Mouse (Mus musculus): ENCODE measurements around the gene Tbl1x. TPM values are rescaled to one million over a fixed set of nuclear protein-coding genes. Genes with fewer than 3 reads are reported as not detected.
A peak's percentile ranks its signal among the peaks of the same experiment; 100 is the strongest.
"Not testable (repeated sequence)": the region's sequence is repeated elsewhere in the genome, so short reads cannot be mapped to it uniquely, and the experiment has no call there.

Gene Tbl1x
- polyA plus RNA-seq, 1 experiment from 2014 or later, result 66.1 TPM

DNA sequence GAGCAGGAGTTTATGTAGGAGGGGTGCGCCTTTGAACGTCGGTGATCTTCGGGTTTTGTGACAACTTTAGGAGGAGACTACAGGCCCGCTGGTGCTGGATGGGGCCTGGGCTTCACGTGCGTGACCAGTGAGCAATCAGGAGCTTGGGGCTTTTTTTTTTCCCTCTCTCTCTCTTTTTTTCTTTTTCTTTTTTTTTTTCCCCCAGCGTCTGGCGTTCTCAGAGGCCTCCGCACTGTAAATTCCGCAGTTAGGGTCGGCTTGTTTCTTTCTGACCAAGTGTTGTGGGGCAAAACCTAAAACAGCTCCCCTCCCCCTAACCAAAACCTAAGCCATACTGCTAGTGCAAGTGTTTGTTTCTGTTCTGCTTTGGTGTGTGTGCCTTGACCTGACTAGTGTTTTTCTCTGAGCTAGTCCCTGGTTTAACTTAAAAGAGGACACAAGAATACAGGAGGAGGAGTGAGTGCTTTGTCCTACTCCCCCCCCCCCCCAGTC lies 1.2 kb downstream of the Tbl1x start:
- 21% methylated on average over 12 of the region's 12 CpGs for WGBS

DNA sequence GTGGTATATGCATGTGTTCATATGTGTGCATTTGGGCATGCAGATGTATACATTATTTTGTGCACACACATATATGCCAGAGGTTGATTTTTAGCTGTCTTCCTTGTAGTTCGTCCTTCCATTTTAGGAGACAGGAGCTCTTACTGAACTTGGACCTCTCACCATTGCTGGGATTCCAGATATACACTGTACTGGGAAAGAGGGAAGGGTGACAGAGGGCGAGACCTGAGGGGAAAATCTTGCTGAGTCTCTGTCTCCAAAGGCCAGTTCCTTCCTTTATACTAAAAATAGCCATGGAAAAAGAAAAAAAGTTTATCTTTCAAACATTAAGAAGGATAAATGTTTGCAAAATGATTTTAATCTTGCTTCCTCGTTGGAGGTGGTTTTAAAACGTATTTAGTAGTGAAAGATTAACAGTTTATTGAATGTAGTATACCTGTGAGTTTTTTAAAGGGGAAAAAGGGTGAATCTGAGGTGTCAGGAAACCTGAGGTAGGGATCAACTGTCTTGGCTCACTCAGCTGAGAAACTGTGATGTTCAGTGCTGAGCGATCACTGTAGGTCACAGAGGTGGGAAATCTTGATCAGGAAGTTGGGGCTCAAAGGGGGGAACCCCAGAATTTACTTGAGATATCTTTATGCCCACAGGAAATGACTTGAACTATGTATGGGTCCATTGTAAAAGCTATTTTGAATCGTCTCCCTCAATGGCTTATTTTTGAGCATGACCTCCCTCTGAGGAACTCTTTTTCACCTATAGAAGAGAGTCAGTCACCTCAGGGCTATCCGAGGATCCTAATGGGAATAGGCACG lies 6.7 kb downstream of the Tbl1x start:
- H3K27ac ChIP-seq, result no peak overlapping the region
- no peak overlapping the region for H3K4me2 ChIP-seq (replicated peaks)
- H3K4me1 ChIP-seq (replicated peaks), result 0 out of 2 replicates have a peak, but pooled peaks cover 3% of the 10 kb centered on the region
- peak; percentile 62; the same call in 1 of the 2 replicates for ATAC-seq
- no peak overlapping the region for H3K4me3 ChIP-seq (replicated peaks)
- WGBS, result 36% methylated on average over 8 of the region's 8 CpGs
- no peaks in the 10 kb centered on the region for H3K9me3 ChIP-seq
- H3K27me3 ChIP-seq (replicated peaks), result no peaks in the 10 kb centered on the region
- no peak overlapping the region for H3K9ac ChIP-seq
- H3K36me3 ChIP-seq, result no peaks in the 10 kb centered on the region

More for the DNA sequence above, 1.2 kb downstream of the Tbl1x start:
- peak overlapping the region; percentile 64 for H3K9ac ChIP-seq
- H3K27me3 ChIP-seq (replicated peaks), result no peaks in the 10 kb centered on the region
- no peaks in the 10 kb centered on the region for H3K36me3 ChIP-seq
- ATAC-seq, result no peak
- peak overlapping the region; percentile 54 for H3K4me2 ChIP-seq (replicated peaks)
- no peaks in the 10 kb centered on the region for H3K4me1 ChIP-seq (replicated peaks)
- peak overlapping the region; percentile 60 for H3K4me3 ChIP-seq (replicated peaks)
- H3K9me3 ChIP-seq, result no peaks in the 10 kb centered on the region
- peak overlapping the region; percentile 93 for H3K27ac ChIP-seq

DNA sequence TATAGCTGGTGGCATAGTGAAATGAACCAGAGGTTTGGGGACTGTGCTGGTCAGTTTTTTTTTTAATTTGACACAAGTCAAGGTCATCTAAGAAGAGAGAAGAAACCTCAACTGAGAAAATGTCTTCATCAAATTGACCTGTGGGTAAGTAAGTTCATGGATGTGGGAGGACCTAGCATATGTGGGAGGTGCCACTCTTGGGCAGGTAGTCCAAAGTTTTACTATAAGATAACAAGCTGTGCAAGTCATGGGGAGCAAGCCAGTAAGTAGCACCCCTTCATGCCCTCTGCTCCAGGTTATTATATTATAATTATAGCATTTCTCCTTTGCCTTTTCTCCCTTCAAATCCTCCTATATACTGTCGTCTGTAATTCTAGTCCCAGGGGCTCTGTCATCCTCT lies 8.1 kb downstream of the Tbl1x start:
- ATAC-seq, result no peak
- no peaks in the 10 kb centered on the region for H3K27me3 ChIP-seq (replicated peaks)
- no peak overlapping the region for H3K4me2 ChIP-seq (replicated peaks)
- WGBS, result 69% methylated on average over 1 of the region's 1 CpGs
- H3K9ac ChIP-seq, result no peak overlapping the region
- H3K36me3 ChIP-seq, result no peaks in the 10 kb centered on the region
- no peaks in the 10 kb centered on the region for H3K9me3 ChIP-seq
- no peak overlapping the region for H3K27ac ChIP-seq
- H3K4me1 ChIP-seq (replicated peaks), result 0 out of 2 replicates have a peak, but pooled peaks cover 3% of the 10 kb centered on the region
- H3K4me3 ChIP-seq (replicated peaks), result no peak overlapping the region

DNA sequence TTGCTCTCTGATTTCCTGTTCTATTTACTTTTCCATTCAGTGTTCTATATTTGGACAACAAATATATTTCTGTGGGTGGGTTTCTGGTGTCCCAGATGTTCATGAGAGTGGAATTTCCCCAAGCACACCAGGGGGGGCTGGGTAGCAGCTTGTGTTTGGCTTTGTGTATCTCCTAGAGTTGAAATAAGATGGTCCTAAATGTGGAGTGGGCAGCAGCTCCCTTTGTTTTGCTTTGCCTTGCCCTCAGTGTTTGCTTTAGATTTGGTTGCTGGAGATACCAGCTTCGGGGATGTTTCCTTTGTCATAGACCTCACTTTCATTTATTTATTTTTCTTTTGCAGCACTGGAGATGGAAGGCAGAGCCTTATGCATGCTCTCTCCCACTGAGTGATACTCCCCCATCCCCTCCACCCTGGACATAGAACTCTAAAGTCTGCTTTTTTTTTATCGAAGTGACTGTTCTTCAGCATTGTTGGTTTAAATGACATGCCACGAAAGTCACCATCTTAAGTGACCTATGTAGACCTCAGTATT lies 12.1 kb downstream of the Tbl1x start:
- Histone ChIP-seq H3K9me3 (no peaks in the 10 kb centered on the region), H3K27me3 (replicated peaks) (no peaks in the 10 kb centered on the region), H3K27ac (no peak overlapping the region), H3K36me3 (no peaks in the 10 kb centered on the region), H3K4me1 (replicated peaks) (no peaks in the 10 kb centered on the region), H3K4me3 (replicated peaks) (no peak overlapping the region), H3K4me2 (replicated peaks) (no peak overlapping the region), H3K9ac (no peak overlapping the region)
- ATAC-seq, result no peak
- WGBS, result 38% methylated on average over 3 of the region's 3 CpGs

DNA sequence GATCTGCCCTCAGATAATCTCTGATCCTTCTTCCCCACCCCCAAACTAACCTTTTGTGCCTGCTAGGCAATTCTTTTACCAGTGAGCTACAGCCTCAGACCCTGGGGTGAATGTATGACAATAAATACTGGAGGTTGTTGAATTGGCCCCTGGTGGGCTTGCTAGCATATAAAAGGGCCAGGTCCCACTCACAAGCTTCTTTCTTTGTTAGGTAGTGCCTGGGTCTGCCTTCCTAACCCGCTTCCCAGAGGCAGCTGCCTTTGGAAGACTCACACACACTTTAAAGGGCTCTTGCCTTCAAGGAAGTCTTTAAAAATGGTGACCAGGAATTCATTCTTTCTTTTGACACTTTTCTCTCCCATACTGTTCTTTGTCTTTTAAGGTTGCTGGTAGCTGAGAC lies 14.4 kb downstream of the Tbl1x start:
- H3K4me1 ChIP-seq (replicated peaks), result no peaks in the 10 kb centered on the region
- no peak overlapping the region for H3K9ac ChIP-seq
- no peaks in the 10 kb centered on the region for H3K27me3 ChIP-seq (replicated peaks)
- no peak for ATAC-seq
- no peak overlapping the region for H3K27ac ChIP-seq
- H3K36me3 ChIP-seq, result no peaks in the 10 kb centered on the region
- no peak overlapping the region for H3K4me3 ChIP-seq (replicated peaks)
- no peak overlapping the region for H3K4me2 ChIP-seq (replicated peaks)
- WGBS, result 48% methylated on average over 1 of the region's 1 CpGs
- H3K9me3 ChIP-seq, result no peaks in the 10 kb centered on the region

DNA sequence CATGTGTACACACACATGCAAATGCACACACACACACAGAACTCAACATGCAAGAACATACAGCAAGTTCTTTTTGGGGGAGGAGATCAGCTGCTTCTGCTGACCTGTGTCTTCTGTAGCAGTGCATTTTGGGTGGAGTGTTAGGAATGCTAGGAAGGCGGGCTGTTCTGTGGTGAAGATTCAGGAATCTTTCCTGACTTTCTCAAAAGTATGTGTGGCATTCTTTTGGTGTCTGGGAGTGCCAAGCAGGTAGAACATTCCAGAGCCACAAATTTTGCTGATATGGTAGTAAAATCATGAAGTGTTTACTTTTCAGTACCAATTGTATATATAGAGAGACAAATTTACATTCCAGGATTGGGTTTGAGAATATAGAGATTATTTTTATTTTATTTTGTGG lies 17.6 kb downstream of the Tbl1x start:
- H3K9me3 ChIP-seq, result no peaks in the 10 kb centered on the region
- H3K4me3 ChIP-seq (replicated peaks), result no peak overlapping the region
- H3K27ac ChIP-seq, result no peak overlapping the region
- H3K36me3 ChIP-seq, result no peaks in the 10 kb centered on the region
- no peaks in the 10 kb centered on the region for H3K27me3 ChIP-seq (replicated peaks)
- 72% methylated on average over 1 of the region's 1 CpGs for WGBS
- no peak for ATAC-seq
- H3K4me2 ChIP-seq (replicated peaks), result no peak overlapping the region
- H3K9ac ChIP-seq, result no peak overlapping the region
- no peaks in the 10 kb centered on the region for H3K4me1 ChIP-seq (replicated peaks)

DNA sequence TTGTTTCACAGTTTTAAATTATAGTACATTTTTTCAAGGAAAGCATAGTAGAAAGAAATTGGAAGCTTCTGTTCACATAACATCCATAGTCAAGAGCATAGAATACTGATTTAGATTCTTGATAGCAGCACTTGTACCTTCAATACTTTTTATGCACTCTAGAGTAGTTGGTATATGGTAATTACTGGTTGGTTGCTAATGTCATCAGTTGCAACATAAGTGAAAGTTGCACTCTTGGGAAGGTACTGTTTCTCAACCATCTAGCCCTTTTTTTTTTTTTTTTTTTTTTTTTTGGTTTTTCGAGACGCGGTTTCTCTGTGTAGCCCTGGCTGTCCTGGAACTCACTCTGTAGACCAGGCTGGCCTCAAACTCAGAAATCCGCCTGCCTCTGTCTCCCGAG lies 20.2 kb downstream of the Tbl1x start:
- no peaks in the 10 kb centered on the region for H3K4me1 ChIP-seq (replicated peaks)
- H3K9me3 ChIP-seq, result no peaks in the 10 kb centered on the region
- H3K9ac ChIP-seq, result no peak overlapping the region
- H3K27me3 ChIP-seq (replicated peaks), result no peaks in the 10 kb centered on the region
- no peak overlapping the region for H3K27ac ChIP-seq
- H3K4me2 ChIP-seq (replicated peaks), result no peak overlapping the region
- no peaks in the 10 kb centered on the region for H3K36me3 ChIP-seq
- WGBS, result 91% methylated on average over 3 of the region's 5 CpGs
- no peak for ATAC-seq
- no peak overlapping the region for H3K4me3 ChIP-seq (replicated peaks)

DNA sequence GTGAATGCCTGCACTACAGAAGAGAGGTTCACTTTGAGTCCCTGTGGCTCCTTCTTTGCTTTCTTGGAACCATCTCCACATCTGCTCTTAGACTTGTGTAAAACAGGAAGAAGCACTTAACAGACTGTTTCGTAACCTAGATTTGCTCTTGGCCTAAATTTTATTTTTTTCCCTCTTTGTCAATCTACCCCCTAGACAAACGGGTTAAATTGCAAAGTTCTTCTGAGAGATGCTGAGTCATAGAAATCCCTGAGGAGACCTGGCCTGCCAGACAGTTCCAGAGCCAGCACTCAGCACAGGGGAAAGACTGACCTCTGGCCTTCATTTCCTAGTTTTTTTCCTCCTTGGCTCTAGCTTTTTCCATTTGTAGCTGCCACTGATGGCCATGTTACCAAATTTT lies 23.1 kb downstream of the Tbl1x start:
- H3K9ac ChIP-seq, result no peak overlapping the region
- H3K27ac ChIP-seq, result no peak overlapping the region
- no peaks in the 10 kb centered on the region for H3K4me1 ChIP-seq (replicated peaks)
- H3K27me3 ChIP-seq (replicated peaks), result no peaks in the 10 kb centered on the region
- H3K9me3 ChIP-seq, result no peaks in the 10 kb centered on the region
- no peaks in the 10 kb centered on the region for H3K36me3 ChIP-seq
- 57% methylated on average over 2 of the region's 2 CpGs for WGBS
- no peak overlapping the region for H3K4me3 ChIP-seq (replicated peaks)
- no peak for ATAC-seq
- no peak overlapping the region for H3K4me2 ChIP-seq (replicated peaks)

DNA sequence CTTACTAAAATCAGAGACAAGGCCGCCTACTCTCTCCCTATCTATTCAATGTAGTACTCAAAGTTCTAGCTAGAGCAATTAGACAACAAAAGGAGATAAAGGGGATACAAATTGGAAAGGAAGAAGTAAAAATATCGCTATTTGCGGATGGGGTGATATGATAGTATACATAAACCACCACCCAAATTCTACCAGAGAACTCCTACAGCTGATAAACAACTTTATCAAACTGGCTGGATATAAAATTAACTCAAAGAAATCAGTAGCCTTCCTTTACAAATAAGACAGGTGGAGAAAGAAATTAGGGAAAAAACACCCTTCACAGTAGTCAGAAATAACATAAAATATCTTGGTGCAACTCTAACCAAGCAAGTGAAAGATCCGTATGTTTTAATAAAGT lies 29.0 kb downstream of the Tbl1x start:
- 79% methylated on average over 4 of the region's 4 CpGs for WGBS

DNA sequence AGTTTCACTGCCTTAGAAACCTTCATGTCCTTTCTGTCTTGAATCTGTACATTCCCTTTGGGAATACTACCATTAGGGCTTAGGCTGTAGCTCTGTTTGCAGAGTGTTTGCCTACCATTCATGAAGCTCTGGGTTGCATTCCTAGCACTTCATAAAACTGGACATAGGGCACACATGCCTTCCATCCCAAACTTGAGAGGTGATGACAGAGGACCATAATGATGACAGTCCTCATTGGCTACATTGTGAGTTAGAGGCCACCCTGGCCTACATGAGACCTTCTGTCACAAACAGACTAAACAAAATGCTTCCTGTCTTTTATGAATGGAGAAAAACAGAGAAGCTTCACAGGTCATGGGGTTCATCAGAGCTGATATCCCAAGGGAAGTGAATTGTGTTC lies 33.2 kb downstream of the Tbl1x start:
- Histone ChIP-seq H3K27ac (no peak overlapping the region), H3K4me3 (replicated peaks) (no peak overlapping the region), H3K27me3 (replicated peaks) (no peaks in the 10 kb centered on the region), H3K36me3 (no peaks in the 10 kb centered on the region), H3K4me1 (replicated peaks) (no peaks in the 10 kb centered on the region), H3K9ac (no peak overlapping the region), H3K4me2 (replicated peaks) (no peak overlapping the region), H3K9me3 (no peaks in the 10 kb centered on the region)
- ATAC-seq, result no peak

More for the DNA sequence above, 29.0 kb downstream of the Tbl1x start:
- not testable (repeated sequence) for H3K27ac ChIP-seq; H3K4me2 ChIP-seq (replicated peaks); H3K9me3 ChIP-seq; ATAC-seq; H3K9ac ChIP-seq; H3K4me3 ChIP-seq (replicated peaks); H3K4me1 ChIP-seq (replicated peaks); H3K27me3 ChIP-seq (replicated peaks); H3K36me3 ChIP-seq

DNA sequence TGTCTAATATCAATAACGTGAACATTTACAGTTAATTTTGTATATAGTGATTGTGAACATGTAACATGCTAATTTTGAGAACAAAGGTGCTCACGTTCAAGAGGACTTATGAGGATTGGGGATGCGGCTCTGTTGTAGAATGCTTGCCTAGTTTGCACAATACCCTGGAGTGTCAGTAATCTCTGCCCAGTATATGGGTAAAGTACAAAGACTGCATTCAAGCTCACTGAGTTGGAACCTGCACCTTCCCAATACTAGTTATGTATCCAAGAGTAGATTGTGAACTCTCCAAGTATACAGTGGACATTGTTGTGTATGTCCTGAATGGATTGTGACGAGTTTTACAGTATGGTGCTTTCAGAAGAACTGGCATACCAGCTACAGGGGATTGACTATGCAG lies 33.7 kb downstream of the Tbl1x start:
- no peak overlapping the region for H3K4me3 ChIP-seq (replicated peaks)
- no peak overlapping the region for H3K4me2 ChIP-seq (replicated peaks)
- 75% methylated on average over 4 of the region's 4 CpGs for WGBS
- H3K9me3 ChIP-seq, result no peaks in the 10 kb centered on the region
- H3K27me3 ChIP-seq (replicated peaks), result no peaks in the 10 kb centered on the region
- ATAC-seq, result no peak
- no peak overlapping the region for H3K9ac ChIP-seq
- H3K27ac ChIP-seq, result no peak overlapping the region
- H3K4me1 ChIP-seq (replicated peaks), result no peaks in the 10 kb centered on the region
- no peaks in the 10 kb centered on the region for H3K36me3 ChIP-seq

DNA sequence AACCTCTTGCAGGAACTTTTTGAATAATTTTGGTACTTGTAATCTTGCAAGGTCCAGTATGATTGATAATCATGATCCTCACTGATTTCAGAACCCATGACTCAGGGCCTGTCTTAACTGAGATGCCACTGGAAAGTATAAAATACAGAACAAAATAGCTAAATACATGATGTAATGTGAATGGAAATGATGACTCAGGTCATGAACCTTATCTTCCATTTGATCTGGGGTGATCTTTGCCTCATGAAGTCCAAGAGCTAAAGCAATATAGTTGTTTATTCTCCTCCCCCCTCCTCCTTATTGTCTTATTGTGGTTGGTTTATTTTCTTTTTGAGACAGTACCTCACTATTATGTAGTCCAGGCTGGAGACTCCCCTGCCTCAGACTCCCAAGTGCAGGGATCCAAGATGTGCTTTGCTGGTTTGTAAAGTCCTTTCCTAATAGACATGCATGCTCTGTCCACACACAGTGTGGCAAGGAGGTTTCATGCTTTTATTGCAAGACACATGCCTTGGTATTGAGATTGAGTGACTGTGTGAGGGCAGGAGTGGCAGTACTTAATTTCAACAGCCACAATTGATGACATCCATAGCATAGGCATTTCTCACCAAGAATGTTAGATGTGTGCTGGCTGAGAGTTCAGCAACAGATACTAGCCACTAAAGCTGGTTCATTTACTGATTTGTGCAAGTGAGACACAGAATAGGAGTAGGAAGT lies 34.7 kb downstream of the Tbl1x start:
- Histone ChIP-seq H3K9me3 (no peaks in the 10 kb centered on the region), H3K9ac (no peak overlapping the region), H3K27me3 (replicated peaks) (no peaks in the 10 kb centered on the region), H3K4me3 (replicated peaks) (no peak overlapping the region), H3K4me2 (replicated peaks) (no peak overlapping the region), H3K4me1 (replicated peaks) (no peaks in the 10 kb centered on the region), H3K36me3 (no peaks in the 10 kb centered on the region), H3K27ac (no peak overlapping the region)
- no peak for ATAC-seq
